Mouse (Mus musculus) kidney, embryonic 14.5 days (tissue): ENCODE measurements around the gene Scarf2. TPM values are rescaled to one million over a fixed set of nuclear protein-coding genes. Genes with fewer than 3 reads are reported as not detected.

Source experiments
- ATAC-seq: fragments of 200-750 bp; cut with Nextera tagmentation; 2 replicates; pipeline ENCODE4 v1.8.0; 2017; ENCODE audit warnings: moderate number of reproducible peaks, mild to moderate bottlenecking, moderate TSS enrichment, moderate library complexity; ENCODE audit not compliant: low FRiP score, low TSS enrichment
- H3K27ac ChIP-seq: fragments of 300-500 bp; sonication (generic); 2 replicates; pipeline ENCODE4 v1.5.1; 2014; ENCODE audit warnings: low read depth, mild to moderate bottlenecking, low read length, moderate library complexity, mixed read lengths
- H3K27me3 ChIP-seq: fragments of 300-500 bp; sonication (generic); 2 replicates; pipeline ENCODE4 v1.6.1; 2014; ENCODE audit warnings: mild to moderate bottlenecking, low read length; ENCODE audit not compliant: control insufficient read depth, insufficient read depth
- H3K36me3 ChIP-seq: fragments of 300-500 bp; sonication (generic); 2 replicates; pipeline ENCODE4 v1.6.1; 2014; ENCODE audit warnings: low read length, mixed read lengths; ENCODE audit not compliant: control insufficient read depth, insufficient read depth
- H3K4me1 ChIP-seq: fragments of 300-500 bp; sonication (generic); 2 replicates; pipeline ENCODE4 v1.6.1; 2014; ENCODE audit warnings: low read length, mixed read lengths; ENCODE audit not compliant: control insufficient read depth, insufficient read depth
- H3K4me2 ChIP-seq: fragments of 300-500 bp; sonication (generic); replicated peaks from 2 replicates; pipeline ENCODE4 v1.6.1; 2014; ENCODE audit warnings: low read depth, mild to moderate bottlenecking, low read length
- H3K4me3 ChIP-seq: fragments of 300-500 bp; sonication (generic); 2 replicates; pipeline ENCODE4 v1.5.1; 2014; ENCODE audit warnings: mild to moderate bottlenecking, low read length
- H3K9ac ChIP-seq: fragments of 300-500 bp; sonication (generic); 2 replicates; pipeline ENCODE4 v1.6.1; 2014; ENCODE audit warnings: low read depth, mild to moderate bottlenecking, low read length, moderate library complexity
- H3K9me3 ChIP-seq: fragments of 300-500 bp; sonication (generic); 2 replicates; pipeline ENCODE4 v1.6.1; 2016; ENCODE audit warnings: low read length; ENCODE audit not compliant: control insufficient read depth
- WGBS: fragments of 180-500 bp; shearing (Covaris S2); extraction: QIAGEN DNeasy Blood & Tissue Kit; methylation state at CpG from one replicate; pipeline ENCODE4 v1.1.7; 2014; 5-methylcytosine and 5-hydroxymethylcytosine counted together
- polyA plus RNA-seq: library from polyadenylated mRNA; unstranded; fragments of >200 nt; fragmentation: Nextera tagmentation; extraction: Ambion mirVana; gene quantifications from 2 replicates; pipeline ENCODE4 v1.2.1, GENCODE M21; 2014

The Scarf2 gene
- polyA plus RNA-seq, 1 experiment from 2014 or later, result 17.2 TPM

- H3K9me3 ChIP-seq, result no peaks in the 10 kb centered on the region
- peaks cover 68% of the 10 kb centered on the region for H3K27me3 ChIP-seq
- 13% methylated on average over 11 of the region's 11 CpGs for WGBS
- H3K4me2 ChIP-seq, result no peak overlapping the region
- ATAC-seq, result no peak
- no peak overlapping the region for H3K4me3 ChIP-seq
- H3K36me3 ChIP-seq, result no peaks in the 10 kb centered on the region
- H3K4me1 ChIP-seq, result no peaks in the 10 kb centered on the region
- no peak overlapping the region for H3K27ac ChIP-seq
- no peak overlapping the region for H3K9ac ChIP-seq
Measured at GRCm38 (mm10) chr16:17831781-17832180, 34.7 kb downstream of the Scarf2 start.

GRCm38 (mm10) chr16:17832821-17833220, 35.7 kb downstream of the Scarf2 start, which contains the start of gene B830017H08Rik:
Gene B830017H08Rik (plus strand): TSS chr16:17833121.
- Histone ChIP-seq H3K4me2 (peak within 1 kb of the TSS; percentile 100), H3K9ac (peak within 1 kb of the TSS; percentile 61), H3K27ac (no peak within 1 kb of the TSS), H3K27me3 (peaks cover 68% of the 10 kb centered on the region), H3K4me3 (peak within 1 kb of the TSS; percentile 49), H3K36me3 (no peaks in the 10 kb centered on the region), H3K9me3 (no peaks in the 10 kb centered on the region), H3K4me1 (no peaks in the 10 kb centered on the region)
- 27% methylated on average over 7 of the region's 7 CpGs for WGBS
- ATAC-seq, result no peak

- H3K27ac ChIP-seq, result no peak overlapping the region
- peak; percentile 30; the same call in 1 of the 2 replicates for ATAC-seq
- no peaks in the 10 kb centered on the region for H3K4me1 ChIP-seq
- H3K27me3 ChIP-seq, result peaks cover 68% of the 10 kb centered on the region
- H3K4me2 ChIP-seq, result peak overlapping the region; percentile 100
- 1% methylated on average over 20 of the region's 37 CpGs for WGBS
- H3K4me3 ChIP-seq, result peak overlapping the region; percentile 49
- peak overlapping the region; percentile 61 for H3K9ac ChIP-seq
- no peaks in the 10 kb centered on the region for H3K9me3 ChIP-seq
- H3K36me3 ChIP-seq, result no peaks in the 10 kb centered on the region
Measured at GRCm38 (mm10) chr16:17833321-17833680, 36.2 kb downstream of the Scarf2 start.

- peaks cover 68% of the 10 kb centered on the region for H3K27me3 ChIP-seq
Measured at GRCm38 (mm10) chr16:17833681-17834399, 36.8 kb downstream of the Scarf2 start.

GRCm38 (mm10) chr16:17834543-17834942, 37.5 kb downstream of the Scarf2 start:
- WGBS, result 53% methylated on average over 7 of the region's 7 CpGs
- Histone ChIP-seq H3K4me2 (peak overlapping the region; percentile 100), H3K9ac (no peak overlapping the region), H3K4me1 (no peaks in the 10 kb centered on the region), H3K9me3 (no peaks in the 10 kb centered on the region), H3K27me3 (peaks cover 68% of the 10 kb centered on the region), H3K4me3 (peak overlapping the region; percentile 49), H3K27ac (no peak overlapping the region), H3K36me3 (no peaks in the 10 kb centered on the region)
- ATAC-seq, result no peak

More at GRCm38 (mm10) chr16:17833681-17834399, 36.8 kb downstream of the Scarf2 start:
- Histone ChIP-seq H3K9ac (peak overlapping the region; percentile 61), H3K36me3 (no peaks in the 10 kb centered on the region), H3K4me2 (peak overlapping the region; percentile 100), H3K27ac (no peak overlapping the region), H3K4me3 (peak overlapping the region; percentile 49), H3K4me1 (no peaks in the 10 kb centered on the region), H3K9me3 (no peaks in the 10 kb centered on the region)
- WGBS, result 1% methylated on average over 55 of the region's 103 CpGs
- ATAC-seq, result 0 out of 2 replicates have a peak, but pooled peaks have one; percentile 21

DNA sequence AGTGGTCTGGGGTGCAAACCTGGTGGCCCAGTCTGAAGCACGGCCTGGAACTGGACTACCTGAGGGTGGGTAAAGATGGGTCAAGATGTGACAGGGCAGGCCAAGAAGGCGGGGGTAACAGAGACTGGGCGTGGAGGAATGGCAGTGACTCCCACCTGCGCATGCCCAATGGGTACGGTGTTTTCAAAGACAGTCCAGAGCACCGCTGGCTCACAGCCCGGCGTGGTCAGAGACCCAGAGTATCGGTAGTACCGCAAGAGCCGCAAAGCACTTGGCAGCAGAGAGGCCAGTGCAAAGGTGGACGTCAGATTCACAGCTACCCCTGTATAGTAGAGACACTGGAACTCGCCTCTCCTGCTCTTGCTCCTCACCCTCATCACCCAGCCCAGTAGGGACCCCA, 38.4 kb downstream of the Scarf2 start:
- Histone ChIP-seq H3K9me3 (no peaks in the 10 kb centered on the region), H3K27ac (no peak overlapping the region), H3K4me2 (no peak overlapping the region), H3K27me3 (peaks cover 63% of the 10 kb centered on the region), H3K36me3 (no peaks in the 10 kb centered on the region), H3K9ac (no peak overlapping the region), H3K4me3 (no peak overlapping the region), H3K4me1 (no peaks in the 10 kb centered on the region)
- no peak for ATAC-seq
- 53% methylated on average over 13 of the region's 13 CpGs for WGBS

- ATAC-seq, result no peak
- H3K4me1 ChIP-seq, result no peaks in the 10 kb centered on the region
- H3K4me2 ChIP-seq, result no peak within 1 kb of the TSS
- WGBS, result 79% methylated on average over 6 of the region's 6 CpGs
- H3K36me3 ChIP-seq, result peaks cover 24% of the 10 kb centered on the region
- H3K27me3 ChIP-seq, result peaks cover 37% of the 10 kb centered on the region
- H3K9me3 ChIP-seq, result no peaks in the 10 kb centered on the region
- H3K9ac ChIP-seq, result no peak within 1 kb of the TSS
- no peak within 1 kb of the TSS for H3K27ac ChIP-seq
- H3K4me3 ChIP-seq, result no peak within 1 kb of the TSS
Measured at GRCm38 (mm10) chr16:17838051-17838450, 41.0 kb downstream of the Scarf2 start, which contains the start of gene Car15. Gene Car15 (minus strand): TSS chr16:17838364.

GRCm38 (mm10) chr16:17839976-17840375, 42.9 kb downstream of the Scarf2 start:
- H3K4me3 ChIP-seq, result no peak overlapping the region
- WGBS, result 86% methylated on average over 4 of the region's 4 CpGs
- no peaks in the 10 kb centered on the region for H3K4me1 ChIP-seq
- ATAC-seq, result no peak
- H3K4me2 ChIP-seq, result no peak overlapping the region
- H3K27ac ChIP-seq, result no peak overlapping the region
- H3K27me3 ChIP-seq, result peaks cover 18% of the 10 kb centered on the region
- H3K9me3 ChIP-seq, result no peaks in the 10 kb centered on the region
- peaks cover 43% of the 10 kb centered on the region for H3K36me3 ChIP-seq
- H3K9ac ChIP-seq, result no peak overlapping the region

DNA sequence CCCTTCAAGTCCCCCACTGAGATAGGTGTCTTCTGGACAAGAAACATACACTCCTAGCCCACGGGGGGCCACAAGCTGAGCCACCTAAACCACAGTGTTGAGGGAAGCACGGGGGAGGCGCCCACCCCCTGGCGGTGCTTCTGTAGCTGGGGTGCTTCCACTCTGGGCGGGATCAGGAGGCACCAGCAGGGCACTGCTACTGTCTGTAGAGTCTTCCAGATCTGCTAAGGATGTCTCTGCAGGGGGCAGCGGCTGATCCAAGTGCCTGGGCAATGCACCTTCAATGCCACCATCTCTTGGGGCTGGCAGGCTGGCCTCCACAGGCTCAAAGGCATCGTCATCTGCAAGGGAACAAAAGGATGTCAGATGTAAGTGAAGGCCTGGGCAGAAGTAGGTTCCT, 45.4 kb downstream of the Scarf2 start:
- 88% methylated on average over 7 of the region's 7 CpGs for WGBS
- H3K36me3 ChIP-seq, result peaks cover 66% of the 10 kb centered on the region

More for the DNA sequence above, 45.4 kb downstream of the Scarf2 start:
- Histone ChIP-seq H3K9ac (no peak overlapping the region), H3K9me3 (no peaks in the 10 kb centered on the region), H3K27ac (no peak overlapping the region), H3K4me2 (no peak overlapping the region), H3K4me3 (no peak overlapping the region), H3K4me1 (no peaks in the 10 kb centered on the region), H3K27me3 (no peaks in the 10 kb centered on the region)
- no peak for ATAC-seq
